Mouse (Mus musculus): ENCODE data around the gene Hoxa6. TPM values are rescaled to one million over a fixed set of nuclear protein-coding genes. Genes with fewer than 3 reads are reported as not detected.

The Hoxa6 gene
- polyA plus RNA-seq, 1 experiment from 2014 or later: 3.1 TPM

GRCm38 (mm10) chr6:52191860-52192550 lies 16.5 kb downstream of the Hoxa6 start:
- H3K27me3 ChIP-seq: peaks cover 75% of the 10 kb centered on the region
- peak overlapping the region; percentile 42; the same call in 1 of the 2 replicates for H3K27ac ChIP-seq
- peak overlapping the region; percentile 55 for H3K4me3 ChIP-seq (replicated peaks)
- peak; percentile 55; the same call in 1 of the 2 replicates for ATAC-seq (ENCODE audit: insufficient number of reproducible peaks, insufficient read depth, low FRiP score, low TSS enrichment, low read depth)
- peak overlapping the region; percentile 97 for H3K4me2 ChIP-seq
- peaks cover 9% of the 10 kb centered on the region for H3K36me3 ChIP-seq
- no peaks in the 10 kb centered on the region for H3K9me3 ChIP-seq
- peak overlapping the region; percentile 53 for H3K9ac ChIP-seq (replicated peaks)
- WGBS: under 1% methylated on average over 39 of the region's 55 CpGs
- peaks cover 44% of the 10 kb centered on the region for H3K4me1 ChIP-seq (replicated peaks)

- Histone ChIP-seq H3K27ac (peak within 1 kb of the TSS; percentile 42; the same call in 1 of the 2 replicates), H3K27me3 (peaks cover 78% of the 10 kb centered on the region), H3K4me2 (peak within 1 kb of the TSS; percentile 97), H3K4me3 (replicated peaks) (peak within 1 kb of the TSS; percentile 55), H3K36me3 (peaks cover 9% of the 10 kb centered on the region), H3K9ac (replicated peaks) (peak within 1 kb of the TSS; percentile 71), H3K4me1 (replicated peaks) (peaks cover 48% of the 10 kb centered on the region), H3K9me3 (no peaks in the 10 kb centered on the region)
- WGBS: 1% methylated on average over 74 of the region's 102 CpGs
- ATAC-seq (ENCODE audit: insufficient number of reproducible peaks, insufficient read depth, low FRiP score, low TSS enrichment, low read depth): 0 out of 2 replicates have a peak, but pooled peaks have one; percentile 21
Measured at GRCm38 (mm10) chr6:52190906-52191810, 17.4 kb downstream of the Hoxa6 start, which contains the start of gene Hoxa4. TSS of gene Hoxa4 (minus strand) at chr6:52191753.

DNA sequence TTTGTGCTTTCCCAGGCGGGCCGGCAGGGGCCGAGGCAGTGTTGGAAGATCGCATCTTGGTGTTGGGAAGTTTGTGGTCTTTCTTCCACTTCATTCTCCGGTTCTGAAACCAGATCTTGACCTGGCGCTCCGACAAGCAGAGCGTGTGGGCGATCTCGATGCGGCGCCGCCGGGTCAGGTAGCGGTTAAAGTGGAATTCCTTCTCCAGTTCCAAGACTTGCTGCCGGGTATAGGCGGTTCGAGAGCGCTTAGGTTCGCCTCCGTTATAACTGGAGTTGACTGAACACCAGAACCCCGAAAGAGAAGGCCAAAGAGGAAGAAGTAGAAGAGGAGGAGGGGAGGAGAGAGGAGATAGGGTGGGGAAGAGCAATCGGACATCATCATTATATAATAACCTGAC lies 18.1 kb downstream of the Hoxa6 start:
- 3% methylated on average over 23 of the region's 23 CpGs for WGBS
- peak overlapping the region; percentile 97 for H3K4me2 ChIP-seq
- peaks cover 80% of the 10 kb centered on the region for H3K27me3 ChIP-seq
- H3K4me3 ChIP-seq (replicated peaks): peak overlapping the region; percentile 55
- ATAC-seq (ENCODE audit: insufficient number of reproducible peaks, insufficient read depth, low FRiP score, low TSS enrichment, low read depth): no peak
- H3K4me1 ChIP-seq (replicated peaks): peaks cover 55% of the 10 kb centered on the region
- no peak overlapping the region for H3K9ac ChIP-seq (replicated peaks)
- H3K27ac ChIP-seq: no peak overlapping the region
- H3K9me3 ChIP-seq: no peaks in the 10 kb centered on the region
- peaks cover 6% of the 10 kb centered on the region for H3K36me3 ChIP-seq

DNA sequence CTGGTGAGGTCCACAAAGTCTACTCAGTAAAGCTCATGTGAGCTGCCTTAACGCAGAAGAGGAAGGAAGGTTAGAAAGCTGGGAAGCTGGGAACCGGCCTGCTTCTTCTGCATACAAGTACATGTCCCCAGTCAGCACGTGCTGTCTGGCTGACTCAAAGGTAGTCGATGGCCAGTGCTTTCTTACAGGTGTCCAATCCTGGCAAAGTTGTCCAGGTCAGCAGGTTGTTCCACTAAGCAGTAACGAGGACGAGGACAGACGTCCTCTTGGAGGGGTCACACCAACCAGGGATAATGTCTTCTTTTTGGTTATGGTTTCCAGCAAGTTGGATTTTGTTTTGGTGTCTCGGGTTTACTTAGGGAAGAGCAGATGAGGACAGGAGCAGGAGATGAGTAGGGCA lies 18.6 kb downstream of the Hoxa6 start:
- ATAC-seq (ENCODE audit: insufficient number of reproducible peaks, insufficient read depth, low FRiP score, low TSS enrichment, low read depth): no peak
- 24% methylated on average over 8 of the region's 8 CpGs for WGBS
- no peak overlapping the region for H3K27ac ChIP-seq
- H3K4me3 ChIP-seq (replicated peaks): no peak overlapping the region
- H3K27me3 ChIP-seq: peaks cover 81% of the 10 kb centered on the region
- H3K36me3 ChIP-seq: peaks cover 6% of the 10 kb centered on the region; the same call in 1 of the 2 replicates
- H3K4me2 ChIP-seq: 0 out of 2 replicates have a peak overlapping the region, but pooled peaks have one; percentile 97
- H3K9me3 ChIP-seq: no peaks in the 10 kb centered on the region
- H3K4me1 ChIP-seq (replicated peaks): peaks cover 60% of the 10 kb centered on the region
- H3K9ac ChIP-seq (replicated peaks): no peak overlapping the region

DNA sequence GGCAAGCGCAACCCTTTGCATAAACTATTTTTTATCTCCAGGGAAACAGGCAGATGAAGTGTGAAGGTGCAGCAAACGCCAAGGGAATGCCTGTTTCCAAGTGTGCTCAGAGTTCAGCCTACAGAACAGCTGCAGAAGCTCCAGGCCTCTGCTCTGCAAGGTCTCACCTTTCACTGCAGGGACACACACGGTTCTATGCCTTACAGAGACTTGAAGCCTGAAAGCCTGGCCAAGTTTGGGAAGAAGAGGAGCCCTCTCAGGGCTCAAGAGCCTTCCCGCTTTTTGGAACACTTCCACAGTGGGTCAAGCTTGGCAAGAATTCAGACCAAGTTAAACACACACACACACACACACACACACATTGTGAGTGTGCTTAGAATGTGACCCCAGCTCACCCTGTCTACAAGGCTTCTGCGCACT lies 19.3 kb downstream of the Hoxa6 start:
- no peak for ATAC-seq (ENCODE audit: insufficient number of reproducible peaks, insufficient read depth, low FRiP score, low TSS enrichment, low read depth)
- Histone ChIP-seq H3K27ac (0 out of 2 replicates have a peak overlapping the region, but pooled peaks have one; percentile 9), H3K9me3 (no peaks in the 10 kb centered on the region), H3K9ac (replicated peaks) (no peak overlapping the region), H3K4me2 (no peak overlapping the region), H3K27me3 (peaks cover 81% of the 10 kb centered on the region), H3K36me3 (peaks cover 6% of the 10 kb centered on the region; the same call in 1 of the 2 replicates), H3K4me1 (replicated peaks) (peaks cover 68% of the 10 kb centered on the region), H3K4me3 (replicated peaks) (no peak overlapping the region)
- 29% methylated on average over 5 of the region's 5 CpGs for WGBS

DNA sequence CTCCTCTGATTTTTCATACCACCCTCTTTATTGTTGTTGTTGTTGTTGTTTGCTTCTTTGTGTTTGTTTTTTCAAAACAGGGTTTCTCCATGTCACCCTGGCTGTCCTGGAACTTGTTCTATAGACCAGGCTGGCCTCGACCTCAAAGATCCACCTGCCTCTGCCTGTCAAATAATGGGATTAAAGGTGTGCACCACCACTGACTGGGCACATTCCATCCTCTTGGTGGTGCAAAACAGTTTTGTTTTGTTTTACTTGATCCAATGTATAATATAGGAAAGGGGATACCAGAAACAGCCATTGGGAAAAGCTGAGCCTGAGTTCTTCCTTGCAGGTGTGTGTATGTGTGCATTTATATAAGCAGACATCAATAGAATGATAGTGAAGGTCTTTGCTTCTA lies 22.0 kb downstream of the Hoxa6 start:
- Histone ChIP-seq H3K27me3 (peaks cover 84% of the 10 kb centered on the region), H3K9me3 (no peaks in the 10 kb centered on the region), H3K4me3 (replicated peaks) (no peak overlapping the region), H3K9ac (replicated peaks) (no peak overlapping the region), H3K4me1 (replicated peaks) (peaks cover 80% of the 10 kb centered on the region), H3K36me3 (peaks cover 11% of the 10 kb centered on the region), H3K27ac (no peak overlapping the region), H3K4me2 (no peak overlapping the region)
- WGBS: 45% methylated on average over 1 of the region's 1 CpGs
- no peak for ATAC-seq (ENCODE audit: insufficient number of reproducible peaks, insufficient read depth, low FRiP score, low TSS enrichment, low read depth)

DNA sequence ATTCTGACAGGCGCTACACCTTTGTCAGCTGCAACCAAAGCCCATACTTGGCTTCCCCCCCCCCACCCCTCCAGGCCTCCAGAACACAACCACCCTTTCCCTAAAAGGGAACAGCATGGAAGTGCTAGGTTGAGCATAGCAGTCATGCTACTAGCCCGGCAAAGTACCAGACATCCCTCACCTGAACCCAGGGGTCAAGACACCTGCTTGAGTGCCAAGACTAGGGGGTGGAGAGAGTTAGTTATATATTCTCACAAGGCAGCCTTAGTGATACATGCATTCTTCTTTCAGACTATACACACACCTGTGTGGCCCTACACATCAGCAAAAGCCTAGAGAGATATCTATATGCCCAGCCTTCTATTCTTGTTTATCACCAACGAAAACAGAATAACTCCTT lies 22.7 kb downstream of the Hoxa6 start:
- H3K9me3 ChIP-seq: no peaks in the 10 kb centered on the region
- H3K36me3 ChIP-seq: peaks cover 15% of the 10 kb centered on the region
- no peak overlapping the region for H3K4me2 ChIP-seq
- peaks cover 87% of the 10 kb centered on the region for H3K27me3 ChIP-seq
- H3K4me3 ChIP-seq (replicated peaks): no peak overlapping the region
- no peak overlapping the region for H3K27ac ChIP-seq
- WGBS: 26% methylated on average over 3 of the region's 3 CpGs
- ATAC-seq (ENCODE audit: insufficient number of reproducible peaks, insufficient read depth, low FRiP score, low TSS enrichment, low read depth): no peak
- H3K4me1 ChIP-seq (replicated peaks): peaks cover 78% of the 10 kb centered on the region
- H3K9ac ChIP-seq (replicated peaks): no peak overlapping the region

- Histone ChIP-seq H3K9ac (replicated peaks) (no peak overlapping the region), H3K9me3 (no peaks in the 10 kb centered on the region), H3K4me1 (replicated peaks) (peaks cover 78% of the 10 kb centered on the region), H3K36me3 (peaks cover 15% of the 10 kb centered on the region), H3K4me2 (peak overlapping the region; percentile 26), H3K27me3 (peaks cover 87% of the 10 kb centered on the region), H3K4me3 (replicated peaks) (0 out of 2 replicates have a peak overlapping the region, but pooled peaks have one; percentile 4), H3K27ac (no peak overlapping the region)
- WGBS: 3% methylated on average over 19 of the region's 19 CpGs
- ATAC-seq (ENCODE audit: insufficient number of reproducible peaks, insufficient read depth, low FRiP score, low TSS enrichment, low read depth): no peak
Measured at GRCm38 (mm10) chr6:52185222-52185621, 23.3 kb downstream of the Hoxa6 start.

GRCm38 (mm10) chr6:52184668-52185067 lies 23.9 kb downstream of the Hoxa6 start:
- WGBS: 22% methylated on average over 6 of the region's 6 CpGs
- H3K9ac ChIP-seq (replicated peaks): no peak overlapping the region; the same call in 1 of the 2 replicates
- no peak for ATAC-seq (ENCODE audit: insufficient number of reproducible peaks, insufficient read depth, low FRiP score, low TSS enrichment, low read depth)
- no peaks in the 10 kb centered on the region for H3K9me3 ChIP-seq
- H3K4me2 ChIP-seq: peak overlapping the region; percentile 26; the same call in 1 of the 2 replicates
- H3K4me3 ChIP-seq (replicated peaks): no peak overlapping the region
- H3K27ac ChIP-seq: no peak overlapping the region
- peaks cover 12% of the 10 kb centered on the region for H3K36me3 ChIP-seq
- peaks cover 78% of the 10 kb centered on the region for H3K4me1 ChIP-seq (replicated peaks)
- peaks cover 87% of the 10 kb centered on the region for H3K27me3 ChIP-seq

- H3K27ac ChIP-seq: peak overlapping the region; percentile 57
- peaks cover 78% of the 10 kb centered on the region for H3K4me1 ChIP-seq (replicated peaks)
- 30% methylated on average over 10 of the region's 10 CpGs for WGBS
- no peak for ATAC-seq (ENCODE audit: insufficient number of reproducible peaks, insufficient read depth, low FRiP score, low TSS enrichment, low read depth)
- no peak overlapping the region for H3K4me3 ChIP-seq (replicated peaks)
- peaks cover 88% of the 10 kb centered on the region for H3K27me3 ChIP-seq
- H3K9ac ChIP-seq (replicated peaks): no peak overlapping the region
- H3K4me2 ChIP-seq: 0 out of 2 replicates have a peak overlapping the region, but pooled peaks have one; percentile 0
- H3K9me3 ChIP-seq: no peaks in the 10 kb centered on the region
- peaks cover 9% of the 10 kb centered on the region; the same call in 1 of the 2 replicates for H3K36me3 ChIP-seq
Measured at GRCm38 (mm10) chr6:52183311-52184080, 25.0 kb downstream of the Hoxa6 start.
